Mouse (Mus musculus) midbrain, embryonic 11.5 days (tissue): ENCODE results near the gene Smad9. TPM values are rescaled to one million over a fixed set of nuclear protein-coding genes. Genes with fewer than 3 reads are reported as not detected.
A peak's percentile ranks its signal among the peaks of the same experiment; 100 is the strongest.

ENCODE experiments used
- ATAC-seq: fragments of 200-750 bp; cut with Nextera tagmentation; 2 replicates; pipeline ENCODE4 v1.8.0; 2017; ENCODE audit warnings: moderate TSS enrichment, moderate library complexity; ENCODE audit not compliant: low FRiP score
- DNase-seq: peaks from one replicate; pipeline ENCODE4 v3.0.0; 2015; ENCODE audit warnings: low spot score; ENCODE audit errors: missing footprints
- H3K27ac ChIP-seq: fragments of 300-500 bp; sonication (generic); 2 replicates; pipeline ENCODE4 v1.5.1; 2014; ENCODE audit warnings: low read depth, low read length
- H3K27me3 ChIP-seq: fragments of 300-500 bp; sonication (generic); 2 replicates; pipeline ENCODE4 v1.6.1; 2014; ENCODE audit warnings: mild to moderate bottlenecking, low read length, moderate library complexity, mixed read lengths; ENCODE audit not compliant: control insufficient read depth, insufficient read depth
- H3K36me3 ChIP-seq: fragments of 300-500 bp; sonication (generic); 2 replicates; pipeline ENCODE4 v1.6.1; 2014; ENCODE audit warnings: mild to moderate bottlenecking, low read length, moderate library complexity, mixed read lengths; ENCODE audit not compliant: control insufficient read depth, insufficient read depth
- H3K4me1 ChIP-seq: fragments of 300-500 bp; sonication (generic); 2 replicates; pipeline ENCODE4 v1.6.1; 2014; ENCODE audit warnings: low read length; ENCODE audit not compliant: control insufficient read depth, insufficient read depth
- H3K4me2 ChIP-seq: fragments of 300-500 bp; sonication (generic); 2 replicates; pipeline ENCODE4 v1.6.1; 2014; ENCODE audit warnings: mild to moderate bottlenecking, moderate library complexity
- H3K4me3 ChIP-seq: fragments of 300-500 bp; sonication (generic); 2 replicates; pipeline ENCODE4 v1.5.1; 2014; ENCODE audit warnings: low read depth, low read length
- H3K9ac ChIP-seq: fragments of 300-500 bp; sonication (generic); 2 replicates; pipeline ENCODE4 v1.6.1; 2014; ENCODE audit warnings: low read length
- H3K9me3 ChIP-seq: fragments of 300-500 bp; sonication (generic); 2 replicates; pipeline ENCODE4 v1.6.1; 2016; ENCODE audit warnings: low read length; ENCODE audit not compliant: control insufficient read depth
- WGBS: fragments of 180-500 bp; shearing (Covaris S2); extraction: QIAGEN DNeasy Blood & Tissue Kit; methylation state at CpG from one replicate; pipeline ENCODE4 v1.1.7; 2014; 5-methylcytosine and 5-hydroxymethylcytosine counted together
- polyA plus RNA-seq: library from polyadenylated mRNA; unstranded; fragments of >200 nt; fragmentation: Nextera tagmentation; extraction: Ambion mirVana; gene quantifications from 2 replicates; pipeline ENCODE4 v1.2.1, GENCODE M21; 2014

The Smad9 gene
- polyA plus RNA-seq, 1 experiment from 2014 or later = 0.27 TPM

DNA sequence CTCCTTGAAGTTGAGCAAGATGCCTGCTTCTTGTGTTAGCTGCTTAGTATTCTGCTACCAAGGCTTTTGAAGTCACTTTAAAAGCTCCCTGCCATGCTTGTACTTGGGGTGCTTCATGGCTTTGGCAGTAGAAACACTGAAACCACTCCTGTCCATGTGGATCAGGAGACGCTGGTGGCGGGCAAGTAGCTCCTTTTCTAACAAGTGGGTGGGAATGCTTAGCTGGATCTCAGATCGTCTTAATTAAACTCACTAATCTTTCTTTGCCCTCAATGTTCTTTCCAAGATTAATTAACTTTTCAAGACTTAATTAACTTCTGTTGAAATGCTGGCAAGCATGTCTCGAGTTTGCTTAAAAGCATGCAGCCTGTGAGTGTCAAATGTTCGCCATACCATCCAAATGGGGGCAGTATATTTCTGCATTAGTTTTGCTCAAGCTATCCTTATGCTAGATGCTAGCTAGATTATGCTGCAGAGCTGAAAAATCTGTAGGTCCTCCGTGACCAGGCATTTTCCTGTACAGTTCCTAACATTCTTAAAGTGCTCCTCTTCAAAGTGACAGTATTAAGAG, 58.1 kb downstream of the Smad9 start:
- H3K4me1 ChIP-seq = no peaks in the 10 kb centered on the region
- no peak overlapping the region for H3K9ac ChIP-seq
- no peak overlapping the region for H3K4me2 ChIP-seq
- H3K9me3 ChIP-seq = no peaks in the 10 kb centered on the region
- 67% methylated on average over 6 of the region's 6 CpGs for WGBS
- H3K4me3 ChIP-seq = no peak overlapping the region
- DNase-seq (no peak), ATAC-seq (no peak)
- no peaks in the 10 kb centered on the region; the same call in 1 of the 2 replicates for H3K27me3 ChIP-seq
- H3K27ac ChIP-seq = no peak overlapping the region
- H3K36me3 ChIP-seq = no peaks in the 10 kb centered on the region

DNA sequence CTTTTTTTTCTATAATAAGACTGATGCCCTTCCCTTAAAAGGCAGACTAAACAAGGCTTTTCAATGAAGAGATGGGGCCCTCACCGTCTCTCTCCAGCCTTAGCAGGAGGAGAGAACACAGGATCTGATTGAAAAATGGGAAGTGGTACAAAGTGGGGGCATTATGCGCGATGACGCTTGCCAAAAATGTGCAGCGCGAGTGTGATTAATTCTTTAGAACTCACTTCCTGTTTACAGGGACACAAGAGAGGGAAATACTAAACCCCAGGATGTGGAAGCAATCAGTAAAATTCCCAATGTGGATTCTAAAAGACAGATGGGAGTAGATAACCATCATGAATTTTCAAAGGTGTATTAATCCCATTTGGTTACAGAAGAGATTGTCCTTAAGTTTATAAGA, 59.2 kb downstream of the Smad9 start:
- H3K4me2 ChIP-seq = no peak overlapping the region
- ATAC-seq (no peak), DNase-seq (no peak)
- 89% methylated on average over 6 of the region's 6 CpGs for WGBS
- H3K9me3 ChIP-seq = no peaks in the 10 kb centered on the region
- H3K4me1 ChIP-seq = no peaks in the 10 kb centered on the region
- no peak overlapping the region for H3K4me3 ChIP-seq
- H3K27me3 ChIP-seq = no peaks in the 10 kb centered on the region
- H3K27ac ChIP-seq = no peak overlapping the region
- no peaks in the 10 kb centered on the region for H3K36me3 ChIP-seq
- H3K9ac ChIP-seq = no peak overlapping the region

DNA sequence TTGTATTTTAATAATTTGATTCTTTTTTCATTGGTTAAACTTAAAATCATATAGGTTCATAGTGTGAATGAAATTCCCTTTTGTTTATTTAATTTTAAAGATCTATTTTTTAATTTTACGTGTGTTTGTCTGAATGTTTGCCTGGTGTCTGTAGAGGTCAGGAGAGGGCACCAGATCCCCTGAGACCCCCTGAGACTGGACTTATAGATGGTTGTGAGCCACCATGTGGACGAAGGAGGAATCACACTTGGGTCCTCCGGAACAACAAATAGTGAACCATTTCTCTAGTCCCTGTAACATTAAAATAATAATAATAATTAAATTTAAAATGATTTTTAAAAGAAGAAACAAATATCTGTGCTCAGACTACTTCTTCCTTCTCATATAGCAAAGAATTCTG, 59.9 kb downstream of the Smad9 start:
- H3K9ac ChIP-seq = no peak overlapping the region
- no peaks in the 10 kb centered on the region for H3K36me3 ChIP-seq
- no peak overlapping the region for H3K4me2 ChIP-seq
- DNase-seq (peak; percentile 96), ATAC-seq (peak; percentile 62; the same call in 1 of the 2 replicates)
- WGBS = 34% methylated on average over 3 of the region's 3 CpGs
- H3K4me3 ChIP-seq = no peak overlapping the region
- no peaks in the 10 kb centered on the region for H3K27me3 ChIP-seq
- no peak overlapping the region for H3K27ac ChIP-seq
- no peaks in the 10 kb centered on the region for H3K4me1 ChIP-seq
- H3K9me3 ChIP-seq = no peaks in the 10 kb centered on the region

DNA sequence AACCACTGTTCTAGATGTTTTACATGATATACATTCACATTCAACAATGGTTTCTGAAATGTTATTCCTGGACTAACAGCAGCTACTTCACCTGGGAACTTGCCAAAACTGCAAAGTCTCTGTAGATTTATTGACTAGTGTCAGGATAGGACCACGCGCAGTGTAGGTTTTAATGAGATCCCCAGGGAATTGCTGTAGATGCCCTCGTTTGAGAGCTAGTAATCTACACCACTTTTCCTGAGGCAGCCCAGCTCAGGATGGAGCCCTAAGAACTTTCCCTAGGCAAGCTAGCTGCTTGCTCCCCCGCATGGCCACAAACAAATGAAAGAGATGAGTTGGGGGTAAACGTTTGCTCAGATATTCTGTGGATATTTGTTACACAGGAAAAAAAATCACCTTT, 67.1 kb downstream of the Smad9 start:
- no peaks in the 10 kb centered on the region for H3K4me1 ChIP-seq
- H3K4me3 ChIP-seq = no peak overlapping the region
- no peaks in the 10 kb centered on the region for H3K36me3 ChIP-seq
- no peaks in the 10 kb centered on the region for H3K9me3 ChIP-seq
- DNase-seq = no peak
- H3K27me3 ChIP-seq = no peaks in the 10 kb centered on the region
- H3K4me2 ChIP-seq = no peak overlapping the region
- 76% methylated on average over 5 of the region's 5 CpGs for WGBS
- no peak overlapping the region for H3K27ac ChIP-seq
- ATAC-seq = no peak
- no peak overlapping the region for H3K9ac ChIP-seq

DNA sequence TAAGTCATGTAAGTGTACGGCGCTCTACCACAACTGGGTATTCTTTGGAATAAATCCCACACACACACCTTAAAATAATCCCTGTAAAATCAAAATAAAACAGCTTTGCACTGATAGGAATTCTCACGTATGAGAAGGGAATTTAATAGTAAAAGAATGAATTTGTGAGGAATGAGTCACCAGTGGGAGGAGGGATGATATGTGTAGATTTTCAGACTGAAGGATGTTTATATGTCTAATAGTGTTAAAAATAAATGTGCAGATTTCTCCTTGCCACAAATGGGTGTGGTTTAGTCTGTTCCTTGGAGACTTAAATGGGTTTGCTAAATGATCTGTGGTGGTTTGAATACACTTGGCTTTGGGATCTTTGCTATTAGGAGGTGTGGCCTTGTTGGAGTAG, 77.1 kb downstream of the Smad9 start:
- Histone ChIP-seq H3K36me3 (no peaks in the 10 kb centered on the region), H3K9me3 (no peaks in the 10 kb centered on the region), H3K27me3 (no peaks in the 10 kb centered on the region), H3K9ac (no peak overlapping the region), H3K27ac (no peak overlapping the region), H3K4me1 (no peaks in the 10 kb centered on the region), H3K4me2 (no peak overlapping the region), H3K4me3 (no peak overlapping the region)
- ATAC-seq (no peak), DNase-seq (no peak)
- 88% methylated on average over 3 of the region's 3 CpGs for WGBS

DNA sequence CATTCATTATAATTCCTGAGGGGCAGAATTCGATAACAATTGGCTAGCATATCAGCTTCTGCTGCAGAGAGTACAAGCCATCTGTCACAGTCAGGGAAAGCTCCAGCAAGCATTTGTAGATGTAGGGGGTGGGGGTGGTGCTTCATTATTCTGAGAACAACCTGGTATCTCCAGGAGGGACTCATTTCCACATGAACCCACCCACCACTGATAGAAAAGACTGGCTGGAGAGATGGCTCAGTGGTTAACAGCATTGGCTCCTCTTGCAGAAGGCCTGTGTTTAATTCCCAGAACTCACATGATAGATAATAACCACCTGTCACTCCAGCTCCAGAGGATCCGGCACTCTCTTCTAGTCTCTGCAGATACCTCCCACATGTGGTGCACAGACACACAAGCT, 80.0 kb downstream of the Smad9 start:
- DNase-seq (no peak), ATAC-seq (no peak)
- H3K9me3 ChIP-seq = no peaks in the 10 kb centered on the region
- no peaks in the 10 kb centered on the region for H3K27me3 ChIP-seq
- WGBS = 78% methylated on average over 2 of the region's 2 CpGs
- H3K4me1 ChIP-seq = no peaks in the 10 kb centered on the region
- no peak overlapping the region for H3K27ac ChIP-seq
- no peak overlapping the region for H3K9ac ChIP-seq
- no peak overlapping the region for H3K4me2 ChIP-seq
- no peak overlapping the region for H3K4me3 ChIP-seq
- H3K36me3 ChIP-seq = no peaks in the 10 kb centered on the region

Other genes starting within 250 kb of the Smad9 start
- gene Supt20, start 62.8 kb upstream of the Smad9 start, polyA plus RNA-seq = 117 and 129 TPM in 2 replicates
- gene Gm21958, start 41.2 kb upstream of the Smad9 start, polyA plus RNA-seq = 0.61 TPM in 1 of 2 replicates, not detected in the other
- gene Exosc8, start 20.2 kb upstream of the Smad9 start, polyA plus RNA-seq = 147 and 155 TPM in 2 replicates
- gene Alg5, start 20.0 kb upstream of the Smad9 start, polyA plus RNA-seq = 40.5 and 46.4 TPM in 2 replicates
- gene Rfxap, start 52.2 kb downstream of the Smad9 start, polyA plus RNA-seq = 44.4 and 49.5 TPM in 2 replicates
- 0.06 and 0.16 TPM in 2 replicates for gene Sertm1, start 160.3 kb downstream of the Smad9 start, polyA plus RNA-seq